9 mouse cellular contexts compared by ENCODE assay signal in the genomic region with DNA sequence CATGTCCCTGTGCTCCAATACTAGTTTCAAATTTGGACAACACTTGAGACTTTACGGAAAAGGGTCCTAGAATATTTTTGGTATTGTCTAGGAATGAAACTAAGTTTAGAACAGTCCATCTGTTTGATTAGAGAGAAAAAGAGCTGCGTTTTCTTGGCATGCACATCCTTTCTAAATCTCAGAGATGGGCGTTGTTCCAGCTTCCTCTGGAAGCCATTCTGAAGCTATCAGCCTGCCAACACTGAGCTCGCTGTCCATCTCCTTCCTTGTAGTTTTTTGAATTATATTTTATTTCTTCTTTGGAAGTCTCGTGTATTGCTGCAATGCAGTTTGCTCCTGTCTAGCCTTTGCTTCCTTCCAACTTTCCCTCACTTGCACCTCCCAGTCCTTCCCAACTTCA. TPM values are rescaled to one million over a fixed set of nuclear protein-coding genes. Genes with fewer than 3 reads are reported as not detected.
DNase-seq lines count a peak whose midpoint lies in the region; ATAC-seq and TF ChIP-seq lines count a peak whose summit lies in the region.
"Had no signal": no experiment of that assay in that cellular context is flagged by ENCODE, and none has a peak within 500 bp of the region (broad histone marks: within the 10 kb centered on the region; RNA-seq: fewer than 3 reads in every experiment).

No protein-coding gene starts in this region.

- H3K36me3 ChIP-seq in stomach, embryonic 15.5 days, result no peaks in the 10 kb centered on the region
- no peaks in the 10 kb centered on the region for H3K36me3 ChIP-seq in hindbrain, embryonic 10.5 days
- H3K36me3 ChIP-seq: neural tube, embryonic 13.5 days had no signal

- no peaks in the 10 kb centered on the region for H3K27me3 ChIP-seq in stomach, embryonic 15.5 days (replicated peaks)
- H3K27me3 ChIP-seq in hindbrain, embryonic 10.5 days (ENCODE audit: insufficient read depth, poor library complexity, severe bottlenecking), result no peaks in the 10 kb centered on the region
- H3K27me3 ChIP-seq: neural tube, embryonic 13.5 days had no signal

- no peaks in the 10 kb centered on the region for H3K9me3 ChIP-seq in stomach, embryonic 15.5 days
- H3K9me3 ChIP-seq in hindbrain, embryonic 10.5 days, result no peaks in the 10 kb centered on the region
- H3K9me3 ChIP-seq: neural tube, embryonic 13.5 days had no signal

- 38% methylated on average over 5 of the region's 5 CpGs for WGBS in stomach, embryonic 15.5 days
- WGBS in hindbrain, embryonic 10.5 days, result 93% methylated on average over 5 of the region's 5 CpGs

- no peak; the same call in 1 of the 2 replicates for ATAC-seq in stomach, embryonic 15.5 days (ENCODE audit: insufficient read depth, low FRiP score, low read depth)

- H3K4me1 ChIP-seq in stomach, embryonic 15.5 days, result no peaks in the 10 kb centered on the region
- peaks cover 43% of the 10 kb centered on the region for H3K4me1 ChIP-seq in hindbrain, embryonic 10.5 days (replicated peaks)

- H3K4me3 ChIP-seq in gastrocnemius, adult 2 months, result peak overlapping the region; percentile 39
- no peak overlapping the region for H3K4me3 ChIP-seq in stomach, embryonic 15.5 days (replicated peaks)
- no peak overlapping the region for H3K4me3 ChIP-seq in hindbrain, embryonic 10.5 days
- H3K4me3 ChIP-seq: neural tube, embryonic 13.5 days had no signal

- DNase-seq in gastrocnemius, adult 2 months, result peak; percentile 35
- no peak for DNase-seq in gastrocnemius, adult 8-10 months (ENCODE audit: low spot score in 2 of 2)
- DNase-seq in NIH3T3 (ENCODE audit: low read depth), result peak; percentile 79
- DNase-seq in cerebellum, postnatal 36 days, result peak; percentile 56 to 72
- DNase-seq in layer of hippocampus, adult 9-10 months (ENCODE audit: low spot score), result peak; percentile 30
- no peak for DNase-seq in ovary, postnatal 10 days (ENCODE audit: low spot score)
- no peak for DNase-seq in hindbrain, embryonic 10.5 days (ENCODE audit: low spot score)

- peak overlapping the region; percentile 31 for H3K27ac ChIP-seq in gastrocnemius, adult 2 months
- H3K27ac ChIP-seq in stomach, embryonic 15.5 days, result peak overlapping the region; percentile 2; the same call in 1 of the 2 replicates
- H3K27ac ChIP-seq in hindbrain, embryonic 10.5 days, result no peak overlapping the region
- H3K27ac ChIP-seq: neural tube, embryonic 13.5 days had no signal

- H3K9ac ChIP-seq in stomach, embryonic 15.5 days, result no peak overlapping the region
- H3K9ac ChIP-seq: neural tube, embryonic 13.5 days had no signal

- intact Hi-C loops in gastrocnemius, adult 2 months (cut with DNase I), result no loop called here

- no peak for TF ChIP-seq CTCF in gastrocnemius, adult 2 months (IDR thresholded peaks at IDR 0.05)

- H3K4me2 ChIP-seq in stomach, embryonic 15.5 days, result no peak overlapping the region
- H3K4me2 ChIP-seq: neural tube, embryonic 13.5 days had no signal

RNA-seq across cellular contexts. Expression of a gene that starts 53.9 kb away (rescaled TPM):
- total RNA-seq in gastrocnemius, adult 2 months (2021), result 10 to 100 TPM; 17.7 to 20.6 TPM
- total RNA-seq in gastrocnemius, adult 8-10 months (2022), result 10 to 100 TPM; 15.9 to 18.9 (median 17.6) TPM
- 67.3 and 73.1 TPM in 2 replicates for polyA plus RNA-seq in stomach, embryonic 15.5 days (2015; fragmentation: Nextera tagmentation; extraction: Ambion mirVana)
- polyA plus RNA-seq in hindbrain, embryonic 10.5 days (2016; fragmentation: Nextera tagmentation; extraction: Ambion mirVana), result 69.4 and 75.4 TPM in 2 replicates

Comparison
In these comparisons a context has a peak if more than half of its experiments do, and no peak if none do; other contexts are left out.
1. DNase-seq: peak in gastrocnemius, adult 2 months (single experiment), NIH3T3 (single experiment), cerebellum, postnatal 36 days (2 of 2) and layer of hippocampus, adult 9-10 months (single experiment); none in gastrocnemius, adult 8-10 months (0 of 2), ovary, postnatal 10 days (single experiment) and hindbrain, embryonic 10.5 days (single experiment).